Mouse (Mus musculus): Measurements from ENCODE around the gene Krt5.
"Not testable (repeated sequence)": the region's sequence is repeated elsewhere in the genome, so short reads cannot be mapped to it uniquely, and the experiment has no call there.

The Krt5 gene

DNA sequence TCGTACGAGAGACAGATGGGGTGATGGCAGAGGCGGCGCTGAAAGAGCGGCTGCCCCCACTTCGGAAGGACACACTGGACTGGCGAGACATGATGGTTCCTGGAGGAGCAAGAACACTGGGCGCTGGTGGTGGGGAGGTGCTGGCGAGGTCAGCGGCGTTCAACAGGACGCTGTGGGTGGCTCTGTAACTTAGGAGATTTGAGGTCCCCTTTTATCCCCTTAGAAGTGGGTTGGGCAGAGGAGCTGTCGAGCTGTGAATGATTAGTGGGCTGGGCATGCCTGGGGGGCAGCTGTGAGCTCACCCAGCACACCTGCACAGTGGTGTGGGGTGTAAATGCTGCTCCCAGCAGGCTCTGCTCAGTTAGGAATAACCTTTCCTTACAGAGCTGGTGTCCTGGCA is at the start of gene Krt5:
TSS of gene Krt5 (minus strand) at position 179 of the 400 bp plus-strand sequence.
- no peak for DNase-seq (ENCODE audit: low read depth, low spot score)

DNA sequence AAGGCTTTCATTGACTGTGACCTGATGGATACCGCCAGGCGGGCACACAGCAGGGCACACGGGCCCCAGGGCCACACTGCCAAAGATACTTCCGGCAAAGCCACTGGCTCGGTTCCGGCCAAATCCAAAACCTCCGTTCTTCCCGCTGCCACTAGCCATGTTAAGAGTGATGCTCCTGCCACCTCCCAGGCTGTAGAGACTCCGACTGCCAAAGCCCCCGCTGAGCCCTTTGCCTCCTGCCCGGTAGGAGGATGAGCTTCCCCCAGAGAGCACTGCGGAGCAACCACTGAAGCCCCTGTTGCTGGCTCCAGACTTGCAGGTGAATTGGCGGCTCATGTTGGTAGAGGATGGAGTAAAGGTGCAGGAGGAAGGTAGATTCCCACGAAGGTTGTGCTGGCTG is 30.0 kb upstream of the Krt5 start, which contains the start of gene Krt71:
TSS of gene Krt71 (minus strand) at position 399 of the 400 bp plus-strand sequence.
- DNase-seq (ENCODE audit: low read depth, low spot score), result no peak

DNA sequence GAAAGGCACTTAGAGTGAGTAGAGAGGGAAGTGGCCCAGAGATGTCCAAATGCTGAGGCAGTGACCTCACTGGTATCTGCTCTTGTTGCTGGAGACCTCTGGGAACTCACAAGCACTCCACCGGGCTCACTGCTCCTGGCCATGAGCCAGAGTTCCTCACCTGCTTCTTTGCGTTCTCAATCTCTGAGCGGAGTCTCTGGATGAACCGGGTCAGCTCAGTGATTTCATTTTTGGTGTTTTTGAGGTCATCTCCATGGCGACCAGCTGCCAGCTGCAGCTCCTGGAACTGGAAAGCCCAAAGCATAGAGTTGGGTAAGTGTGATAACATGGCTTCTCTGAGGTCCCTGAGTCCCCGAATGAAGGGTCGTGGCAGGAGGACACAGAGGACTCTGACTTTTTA is 25.1 kb upstream of the Krt5 start:
- DNase-seq (ENCODE audit: low read depth, low spot score), result peak; percentile 23

DNA sequence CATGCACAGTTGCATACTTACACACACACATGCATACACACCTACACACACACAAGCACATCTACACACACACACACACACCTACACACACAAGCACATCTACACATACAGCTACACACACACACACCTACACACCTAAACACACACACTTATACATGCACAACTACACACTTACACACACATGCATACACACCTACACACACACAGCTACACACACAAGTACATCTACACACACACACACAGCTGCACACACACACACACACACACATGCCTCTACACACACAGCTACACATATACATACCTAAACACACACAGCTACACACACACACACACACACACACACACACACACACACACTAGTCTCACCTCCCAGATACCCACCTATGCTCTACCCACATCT is 18.0 kb upstream of the Krt5 start:
- no peak for DNase-seq (ENCODE audit: low read depth, low spot score)

DNA sequence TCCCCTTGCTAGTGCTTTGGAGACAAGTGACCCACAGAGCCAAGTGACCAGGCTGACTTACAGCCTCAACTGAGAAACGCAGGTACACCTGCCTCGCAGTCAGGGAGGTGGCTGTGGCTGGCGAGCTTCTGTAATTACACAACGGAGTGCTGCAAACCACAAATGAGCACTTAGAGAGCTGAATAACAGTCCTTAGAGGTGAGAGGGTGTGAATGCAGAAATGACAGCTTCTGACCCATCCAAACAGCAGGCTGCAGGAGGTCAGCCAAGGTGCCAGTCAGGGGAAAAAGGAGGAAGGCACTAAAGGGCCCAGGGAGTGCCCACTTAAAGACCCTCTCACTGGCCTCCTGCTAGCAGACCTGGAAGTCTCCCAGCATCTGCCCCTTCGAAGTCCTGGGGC is 12.0 kb upstream of the Krt5 start:
- no peak for DNase-seq (ENCODE audit: low read depth, low spot score)

DNA sequence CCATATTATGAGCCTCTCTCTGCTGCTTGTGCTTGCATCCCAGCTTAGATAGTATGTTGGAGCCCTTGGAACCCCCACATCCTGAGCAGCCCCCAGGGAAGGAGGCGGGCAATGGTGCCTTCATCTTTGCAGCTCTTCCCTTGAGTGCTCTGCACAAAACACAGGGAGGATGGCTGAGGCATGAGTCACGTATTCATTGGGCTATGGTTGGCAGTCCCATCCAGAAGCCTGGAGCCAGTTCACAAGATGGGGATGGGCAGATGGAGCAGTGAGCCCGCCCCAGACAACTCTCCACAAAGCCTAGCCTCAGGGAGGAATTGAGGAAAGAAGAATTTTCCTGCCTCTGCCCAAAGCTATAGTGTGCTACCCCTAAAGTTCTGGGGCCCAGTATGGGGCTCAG is 3.1 kb upstream of the Krt5 start:
- DNase-seq (ENCODE audit: low read depth, low spot score), result no peak

DNA sequence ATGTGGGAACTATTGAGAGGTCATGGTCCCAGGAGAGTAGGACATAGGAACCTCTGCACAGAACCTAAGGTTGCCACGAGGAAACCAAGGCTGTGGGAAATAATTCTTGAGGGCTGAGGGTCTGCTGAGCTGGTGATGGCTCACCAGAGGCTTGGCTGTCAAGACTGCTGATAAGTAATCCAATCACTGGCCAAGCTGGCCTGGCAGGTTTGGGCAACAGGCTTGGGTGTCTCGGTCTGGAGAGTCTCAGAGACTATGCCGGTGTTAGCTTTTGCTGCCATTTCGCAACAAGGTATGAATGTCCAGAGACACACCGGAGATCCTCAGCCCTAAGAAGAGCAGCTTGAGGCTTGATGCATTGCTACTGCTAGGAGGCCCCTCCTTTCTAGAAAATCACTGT is 1.7 kb upstream of the Krt5 start:
- DNase-seq (ENCODE audit: low read depth, low spot score), result no peak

DNA sequence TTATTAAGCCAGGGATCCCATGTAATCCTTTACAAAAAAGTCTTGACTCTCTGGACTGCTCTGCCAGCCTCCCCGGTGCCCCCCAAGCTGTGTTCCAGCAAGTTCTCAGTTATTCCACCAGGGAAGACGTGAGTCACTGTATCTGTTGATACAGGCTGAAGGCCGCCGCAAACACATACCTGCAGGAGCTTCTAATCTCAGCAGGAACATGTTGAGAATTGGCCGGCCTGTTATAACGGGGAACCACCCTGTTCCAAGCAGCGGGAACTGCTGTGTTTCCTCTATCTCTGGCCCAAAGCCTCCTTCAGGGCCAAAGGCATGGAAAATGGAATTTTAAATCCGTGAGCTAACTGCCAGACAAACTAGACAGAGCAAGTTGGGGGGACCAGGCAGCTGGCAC is 1.0 kb upstream of the Krt5 start:
- DNase-seq (ENCODE audit: low read depth, low spot score), result no peak

DNA sequence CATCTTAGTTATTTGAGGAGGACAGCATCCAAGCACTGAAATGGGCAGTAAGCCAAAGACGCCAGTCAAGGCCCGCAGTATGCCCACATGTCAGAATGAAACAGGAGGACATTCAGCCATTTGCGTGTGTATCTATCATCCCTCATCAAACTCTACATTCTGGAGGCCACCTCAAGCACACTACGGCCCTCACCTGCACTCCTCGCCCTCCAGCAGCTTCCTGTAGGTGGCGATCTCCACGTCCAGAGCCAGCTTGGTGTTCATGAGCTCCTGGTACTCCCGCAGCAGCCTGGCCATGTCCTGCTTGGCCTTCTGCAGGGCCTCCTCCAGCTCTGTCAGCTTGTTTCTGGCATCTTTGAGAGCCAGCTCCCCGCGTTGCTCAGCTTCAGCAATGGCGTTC is 4.0 kb downstream of the Krt5 start:
- no peak for DNase-seq (ENCODE audit: low read depth, low spot score)

DNA sequence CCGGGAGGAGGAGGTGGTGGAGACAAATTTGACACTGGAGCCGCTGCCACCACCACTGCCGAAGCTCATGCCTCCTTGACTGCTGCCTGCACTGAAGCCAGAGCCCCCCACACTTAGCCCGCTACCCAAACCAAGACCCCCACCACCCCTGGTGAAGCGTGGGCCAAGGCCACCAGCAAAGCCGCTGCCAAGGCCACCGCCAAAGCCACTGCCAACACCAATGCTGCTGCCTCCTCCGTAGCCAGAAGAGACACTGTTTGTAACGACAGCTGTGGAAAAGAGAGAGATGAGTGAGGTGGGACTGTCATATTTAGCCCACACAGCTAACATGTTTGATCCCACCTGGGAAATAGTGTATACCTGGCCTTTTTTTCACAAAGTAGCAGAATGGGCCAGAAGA is 5.2 kb downstream of the Krt5 start:
- no peak for DNase-seq (ENCODE audit: low read depth, low spot score)

DNA sequence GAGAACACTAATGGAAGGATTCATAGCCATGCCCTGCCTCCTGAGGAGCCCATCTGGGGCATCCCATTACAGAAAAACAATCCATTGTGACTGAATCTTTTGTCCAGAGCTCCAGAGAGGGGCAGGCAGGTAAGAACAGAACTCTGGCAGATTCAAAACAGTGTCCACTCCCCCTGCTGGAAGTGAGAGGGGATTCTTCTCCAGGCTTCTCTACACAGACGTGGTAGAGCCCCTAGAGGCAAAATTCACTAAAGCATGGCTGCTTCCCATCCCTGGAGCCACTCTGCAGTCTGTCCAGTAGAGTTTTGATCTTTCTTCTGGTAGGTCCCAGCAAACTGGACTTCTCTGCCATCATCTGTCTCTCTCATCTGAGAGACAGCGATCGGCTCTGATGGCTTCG is 8.6 kb downstream of the Krt5 start:
- no peak for DNase-seq (ENCODE audit: low read depth, low spot score)

DNA sequence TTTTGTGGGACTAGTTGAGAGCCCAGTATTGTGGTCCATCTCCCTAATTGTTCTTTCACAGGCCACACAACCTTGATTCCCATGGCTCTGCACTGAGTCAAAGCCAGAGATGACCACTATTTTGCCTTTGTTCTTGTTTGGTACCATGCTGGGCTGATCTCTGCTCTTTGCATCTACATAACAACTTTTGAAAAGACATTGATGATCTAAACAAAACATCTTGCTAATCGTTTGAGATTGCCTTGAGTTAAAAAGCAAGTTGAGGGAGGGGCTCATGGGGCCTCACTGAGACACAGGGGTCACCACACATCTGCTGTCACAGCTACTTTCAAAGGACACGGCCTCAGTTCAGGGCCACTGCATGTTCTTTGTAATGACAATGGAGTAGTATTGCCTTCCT is 10.3 kb downstream of the Krt5 start:
- no peak for DNase-seq (ENCODE audit: low read depth, low spot score)

DNA sequence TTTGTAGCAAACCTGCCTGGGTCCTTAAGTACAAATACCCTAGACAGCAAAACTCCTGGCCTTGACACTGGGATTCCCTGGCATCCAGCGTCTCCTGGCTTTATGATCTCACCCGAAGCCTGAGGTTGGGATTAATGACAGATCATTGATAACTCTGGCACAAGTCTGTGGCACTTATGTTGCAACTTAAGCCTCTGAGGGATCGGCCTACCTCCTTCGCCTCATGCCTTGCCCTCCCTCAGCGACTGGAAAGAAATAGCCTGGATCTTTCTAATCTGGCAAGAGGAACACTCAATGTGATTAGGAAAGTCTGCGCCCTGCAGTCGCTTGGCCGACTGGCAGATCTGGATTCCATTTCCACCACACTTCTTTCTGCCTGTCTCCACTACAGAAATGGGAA is 12.8 kb downstream of the Krt5 start:
- no peak for DNase-seq (ENCODE audit: low read depth, low spot score)

DNA sequence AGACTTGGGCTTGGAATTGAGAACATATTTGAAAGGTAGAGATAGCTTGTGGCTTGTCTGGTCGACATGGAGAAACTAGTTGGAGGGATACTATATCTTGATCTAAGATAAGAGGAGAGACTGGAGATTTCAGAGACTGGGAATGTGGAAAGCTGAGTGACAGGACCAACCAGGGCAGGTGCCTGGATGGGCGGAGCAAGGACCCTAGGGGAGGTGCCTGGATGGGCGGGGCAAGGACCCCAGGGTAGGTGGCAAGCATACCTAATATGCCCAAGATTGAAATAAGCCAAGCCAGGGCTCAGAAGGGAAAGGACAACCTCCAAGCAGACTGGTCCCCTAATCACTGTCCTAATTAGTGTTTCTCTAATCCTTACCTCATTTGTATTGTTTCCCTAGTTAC is 13.5 kb downstream of the Krt5 start:
- DNase-seq (ENCODE audit: low read depth, low spot score), result no peak

DNA sequence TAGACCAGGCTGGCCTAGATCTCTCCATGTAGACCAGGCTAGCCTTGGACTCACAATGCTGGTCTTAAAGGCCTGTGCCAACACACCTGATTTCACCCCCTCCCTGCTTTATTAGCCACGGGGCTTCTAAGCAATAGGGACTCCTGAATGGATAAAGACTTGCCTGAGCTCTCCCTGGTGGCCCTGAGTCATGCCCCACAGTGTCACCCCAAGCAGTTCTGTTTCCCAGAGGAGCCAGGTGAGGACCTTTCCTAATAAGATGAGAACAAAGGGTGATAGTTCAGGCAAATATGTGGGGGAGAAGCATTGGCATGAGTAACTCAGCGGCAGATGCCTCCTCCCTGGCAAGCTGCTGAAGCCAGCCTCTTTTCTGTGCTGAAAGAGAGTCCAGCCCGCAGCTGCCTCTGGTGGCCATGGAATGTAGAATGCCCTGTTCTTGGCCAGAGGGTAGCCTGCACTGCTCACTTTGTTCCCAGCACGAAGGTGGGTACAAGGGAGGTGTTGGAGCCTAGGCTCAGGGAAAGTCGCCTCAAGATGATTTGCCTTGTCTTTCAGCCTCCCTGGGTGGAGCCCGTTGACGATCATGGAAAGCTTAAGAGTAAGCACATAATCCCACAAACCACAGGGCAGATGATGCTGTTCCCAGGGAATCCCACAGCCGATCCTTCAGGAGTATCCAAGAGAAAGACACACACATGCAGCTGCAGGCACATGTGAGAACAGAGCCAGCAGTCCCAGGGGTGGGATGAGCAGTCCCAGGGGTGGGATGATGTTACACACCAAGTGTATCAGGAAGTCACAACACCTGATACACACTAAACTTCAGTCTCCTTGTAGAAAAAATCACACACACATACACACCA is 15.1 kb downstream of the Krt5 start:
- no peak for DNase-seq (ENCODE audit: low read depth, low spot score)

DNA sequence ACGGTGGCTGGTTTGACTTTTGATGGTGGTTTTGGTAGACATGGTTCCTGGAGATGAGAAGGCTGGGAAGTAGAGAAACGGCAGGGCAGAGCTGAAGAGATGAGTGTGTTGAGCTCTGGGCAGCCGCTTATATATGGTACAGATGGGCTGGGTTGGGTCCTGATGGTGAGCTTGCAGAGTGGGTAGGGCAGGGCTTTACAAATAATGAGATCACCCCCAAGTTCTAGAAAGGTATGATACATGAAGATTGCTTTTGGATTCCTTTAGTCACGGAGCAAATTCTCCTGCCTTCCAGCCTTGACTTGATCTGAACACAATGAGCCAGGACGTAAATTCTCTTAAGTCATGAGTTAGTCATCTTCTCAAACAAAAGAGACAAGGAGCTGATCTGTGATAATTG is 18.5 kb downstream of the Krt5 start, which contains the start of gene Krt6a:
TSS of gene Krt6a (minus strand) at position 101 of the 400 bp plus-strand sequence.
- no peak for DNase-seq (ENCODE audit: low read depth, low spot score)

DNA sequence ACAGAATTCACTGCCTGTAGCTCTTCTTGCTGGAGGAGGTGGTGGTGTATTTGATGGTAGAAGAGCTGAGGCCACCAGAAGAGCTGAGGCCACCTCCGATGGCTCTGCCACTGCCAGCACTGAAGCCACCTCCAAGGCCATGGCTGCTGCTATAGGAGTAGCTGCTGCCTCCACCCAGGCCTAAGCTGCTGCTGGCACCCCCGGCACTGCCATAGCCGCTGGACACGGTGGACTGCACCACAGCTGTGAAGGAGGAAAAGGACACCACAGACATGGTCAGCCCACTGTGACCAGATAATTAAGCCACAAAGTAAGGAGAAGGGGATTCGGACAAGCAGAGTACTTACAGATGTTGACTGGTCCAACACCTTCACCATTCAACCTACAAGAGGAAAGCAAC is 22.2 kb downstream of the Krt5 start:
- DNase-seq (ENCODE audit: low read depth, low spot score), result not testable (repeated sequence)

DNA sequence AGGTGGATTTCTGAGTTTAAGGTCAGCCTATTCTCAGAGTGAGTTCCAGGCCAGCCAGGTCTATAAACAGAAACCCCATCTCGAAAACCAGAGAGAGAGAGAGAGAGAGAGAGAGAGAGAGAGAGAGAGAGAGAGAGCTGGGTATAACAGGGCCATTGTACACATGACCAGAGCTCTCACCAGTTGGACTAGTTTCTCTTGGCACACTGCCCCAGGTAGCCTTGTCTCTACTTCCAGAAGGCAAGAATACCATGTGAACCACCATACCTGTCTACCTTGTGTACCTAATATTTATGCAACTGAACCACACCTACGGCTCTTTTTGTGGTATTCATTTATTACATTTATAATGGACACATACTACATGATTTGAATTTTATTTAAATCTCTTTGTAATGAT is 24.5 kb downstream of the Krt5 start:
- no peak for DNase-seq (ENCODE audit: low read depth, low spot score)

DNA sequence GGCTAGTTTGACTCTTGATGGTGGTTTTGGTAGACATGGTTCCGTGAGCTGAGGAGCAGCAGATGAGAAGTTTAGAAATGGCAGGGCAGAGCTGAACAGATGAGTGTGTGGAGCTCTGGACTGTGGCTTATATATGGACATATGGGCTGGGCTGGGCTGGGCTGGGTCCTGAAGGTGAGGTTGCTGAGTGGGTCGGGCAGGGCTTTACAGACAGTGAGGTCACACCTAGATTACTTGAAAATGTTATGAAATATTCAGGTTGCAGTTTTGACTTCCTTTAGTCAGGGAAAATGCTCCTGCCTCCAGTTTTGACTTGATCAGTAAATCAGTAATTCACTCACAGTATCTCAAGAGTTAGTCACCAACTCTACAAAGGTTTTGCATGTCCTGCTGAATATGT is 32.5 kb downstream of the Krt5 start, which contains the start of gene Krt6b:
TSS of gene Krt6b (minus strand) at position 101 of the 400 bp plus-strand sequence.
- DNase-seq (ENCODE audit: low read depth, low spot score), result no peak

DNA sequence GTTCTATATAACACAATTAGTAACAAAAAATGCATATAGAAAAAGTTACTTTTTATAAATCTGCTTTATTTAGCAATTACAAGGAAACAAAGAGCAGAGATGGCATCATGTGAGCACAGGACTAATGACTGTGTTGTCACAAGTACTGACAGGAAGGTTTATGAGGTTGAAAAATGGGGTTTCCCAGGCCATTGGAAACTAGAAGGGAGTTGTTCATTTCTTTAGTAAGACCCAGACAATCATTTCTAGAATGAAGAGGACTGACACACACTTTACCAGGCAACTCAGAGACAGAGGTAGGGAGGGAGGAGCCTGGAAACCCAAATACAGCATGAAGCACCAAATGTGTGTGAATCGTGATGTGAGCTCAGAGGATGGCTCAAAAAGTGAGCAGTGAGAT is 36.7 kb downstream of the Krt5 start:
- DNase-seq (ENCODE audit: low read depth, low spot score), result no peak
